Mouse (Mus musculus) midbrain, embryonic 13.5 days (tissue): ENCODE results near the gene Banf2. TPM values are rescaled to one million over a fixed set of nuclear protein-coding genes. Genes with fewer than 3 reads are reported as not detected.

Source experiments
- ATAC-seq: fragments of 200-750 bp; cut with Nextera tagmentation; 2 replicates; pipeline ENCODE4 v1.8.0; 2017; ENCODE audit warnings: mild to moderate bottlenecking, moderate TSS enrichment, moderate library complexity
- H3K27ac ChIP-seq: fragments of 300-500 bp; sonication (generic); 2 replicates; pipeline ENCODE4 v1.5.1; 2015; ENCODE audit warnings: inconsistent platforms, mild to moderate bottlenecking, moderate library complexity
- H3K27me3 ChIP-seq: fragments of 300-500 bp; sonication (generic); 2 replicates; pipeline ENCODE4 v1.6.1; 2015; ENCODE audit warnings: mild to moderate bottlenecking, inconsistent platforms
- H3K36me3 ChIP-seq: fragments of 300-500 bp; sonication (generic); 2 replicates; pipeline ENCODE4 v1.6.1; 2015; ENCODE audit warnings: mild to moderate bottlenecking, inconsistent platforms
- H3K4me1 ChIP-seq: fragments of 300-500 bp; sonication (generic); replicated peaks from 2 replicates; pipeline ENCODE4 v1.6.1; 2015; ENCODE audit warnings: inconsistent platforms
- H3K4me2 ChIP-seq: fragments of 300-500 bp; sonication (generic); replicated peaks from 2 replicates; pipeline ENCODE4 v1.6.1; 2015; ENCODE audit warnings: moderate library complexity, mild to moderate bottlenecking, inconsistent platforms
- H3K4me3 ChIP-seq: fragments of 300-500 bp; sonication (generic); replicated peaks from 2 replicates; pipeline ENCODE4 v1.5.1; 2015; ENCODE audit warnings: mild to moderate bottlenecking, inconsistent platforms
- H3K9ac ChIP-seq: fragments of 300-500 bp; sonication (generic); replicated peaks from 2 replicates; pipeline ENCODE4 v1.6.1; 2015; ENCODE audit warnings: mild to moderate bottlenecking, inconsistent platforms
- H3K9me3 ChIP-seq: fragments of 300-500 bp; sonication (generic); 2 replicates; pipeline ENCODE4 v1.6.1; 2016; ENCODE audit warnings: mild to moderate bottlenecking, inconsistent platforms
- WGBS: fragments of 180-500 bp; shearing (Covaris S2); methylation state at CpG from one replicate; pipeline ENCODE4 v1.1.7; 2015; 5-methylcytosine and 5-hydroxymethylcytosine counted together
- polyA plus RNA-seq: library from polyadenylated mRNA; unstranded; fragments of >200 nt; fragmentation: Nextera tagmentation; extraction: Ambion mirVana; gene quantifications from 2 replicates; pipeline ENCODE4 v1.2.1, GENCODE M21; 2015

The Banf2 gene
- polyA plus RNA-seq, 1 experiment from 2014 or later = not detected

- no peaks in the 10 kb centered on the region for H3K36me3 ChIP-seq
- WGBS = 93% methylated on average over 5 of the region's 5 CpGs
- no peaks in the 10 kb centered on the region for H3K9me3 ChIP-seq
- H3K4me1 ChIP-seq = no peaks in the 10 kb centered on the region
- no peaks in the 10 kb centered on the region for H3K27me3 ChIP-seq
- no peak overlapping the region for H3K4me3 ChIP-seq
- no peak overlapping the region for H3K27ac ChIP-seq
- ATAC-seq = no peak
- no peak overlapping the region for H3K9ac ChIP-seq
- H3K4me2 ChIP-seq = no peak overlapping the region
These were observed 79.8 kb downstream of the Banf2 start for GRCm38 (mm10) chr2:144112666-144113065.

- Histone ChIP-seq H3K36me3 (no peaks in the 10 kb centered on the region), H3K4me3 (no peak overlapping the region), H3K4me2 (no peak overlapping the region), H3K9me3 (no peaks in the 10 kb centered on the region), H3K27ac (no peak overlapping the region), H3K9ac (no peak overlapping the region), H3K27me3 (no peaks in the 10 kb centered on the region), H3K4me1 (no peaks in the 10 kb centered on the region)
- 57% methylated on average over 2 of the region's 2 CpGs for WGBS
- ATAC-seq = no peak
These were observed 85.2 kb downstream of the Banf2 start for GRCm38 (mm10) chr2:144118061-144118460.

- Histone ChIP-seq H3K4me2 (no peak overlapping the region), H3K4me1 (no peaks in the 10 kb centered on the region), H3K27ac (no peak overlapping the region), H3K27me3 (no peaks in the 10 kb centered on the region), H3K36me3 (no peaks in the 10 kb centered on the region), H3K9me3 (no peaks in the 10 kb centered on the region), H3K9ac (no peak overlapping the region), H3K4me3 (no peak overlapping the region)
- WGBS = 83% methylated on average over 7 of the region's 7 CpGs
- no peak for ATAC-seq
These were observed 87.4 kb downstream of the Banf2 start for GRCm38 (mm10) chr2:144120186-144120823.

- H3K9ac ChIP-seq = no peak overlapping the region
- H3K36me3 ChIP-seq = no peaks in the 10 kb centered on the region
- ATAC-seq = no peak
- H3K27me3 ChIP-seq = no peaks in the 10 kb centered on the region
- H3K4me3 ChIP-seq = no peak overlapping the region
- WGBS = 96% methylated on average over 16 of the region's 16 CpGs
- H3K4me1 ChIP-seq = no peaks in the 10 kb centered on the region
- no peak overlapping the region for H3K4me2 ChIP-seq
- no peaks in the 10 kb centered on the region for H3K9me3 ChIP-seq
- no peak overlapping the region for H3K27ac ChIP-seq
These were observed 89.2 kb downstream of the Banf2 start for GRCm38 (mm10) chr2:144122068-144122467.

Other genes starting within 250 kb of the Banf2 start
- gene Bfsp1, start 169.9 kb upstream of the Banf2 start, polyA plus RNA-seq = 1.1 TPM in 2 replicates
- gene Dstn, start 117.7 kb upstream of the Banf2 start, polyA plus RNA-seq = 396 and 425 TPM in 2 replicates
- 28.2 and 33.5 TPM in 2 replicates for gene Rrbp1, start 21.8 kb upstream of the Banf2 start, polyA plus RNA-seq
- gene Mgme1, start 237.6 kb downstream of the Banf2 start, polyA plus RNA-seq = 12.9 and 13.0 TPM in 2 replicates
- 64.7 and 66.5 TPM in 2 replicates for gene Snx5, start 237.8 kb downstream of the Banf2 start, polyA plus RNA-seq